Mouse (Mus musculus): ENCODE results near the gene Sema6d.

DNA sequence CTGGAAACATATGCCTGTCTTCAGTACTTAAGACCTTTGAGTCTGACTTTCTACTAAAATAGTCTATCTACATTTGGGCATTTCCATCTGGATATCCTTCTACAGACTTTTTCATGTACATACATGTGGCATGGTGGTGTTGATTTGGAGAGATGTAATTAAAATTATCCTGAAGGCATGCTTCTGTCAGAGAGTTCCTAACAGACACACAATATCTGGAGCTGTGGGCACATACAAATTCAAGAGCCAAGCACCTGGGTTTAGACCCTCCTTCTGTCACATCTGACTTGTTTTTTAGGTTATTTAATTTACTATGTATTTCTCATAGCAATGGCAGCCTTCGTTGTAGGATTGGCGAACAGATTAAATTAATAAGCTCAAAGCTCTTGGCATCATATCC, 195.3 kb downstream of the Sema6d start:
- TF ChIP-seq CTCF (conservative IDR thresholded peaks at IDR 0.05; ENCODE audit: insufficient read depth, insufficient read length, low read depth, low read length) = no peak
- no peak for TF ChIP-seq POLR2A (IDR thresholded peaks at IDR 0.05; ENCODE audit: low read depth, low read length)
